Mouse (Mus musculus) cerebellum, postnatal 10 days (tissue): ENCODE data around the gene Plac1.

ENCODE experiments used
- DNase-seq, 2 experiments: peaks; one replicate each; pipeline ENCODE4 v3.0.0; 2021; ENCODE audit warnings: mixed read lengths in 2 of 2

Plac1 gene

DNA sequence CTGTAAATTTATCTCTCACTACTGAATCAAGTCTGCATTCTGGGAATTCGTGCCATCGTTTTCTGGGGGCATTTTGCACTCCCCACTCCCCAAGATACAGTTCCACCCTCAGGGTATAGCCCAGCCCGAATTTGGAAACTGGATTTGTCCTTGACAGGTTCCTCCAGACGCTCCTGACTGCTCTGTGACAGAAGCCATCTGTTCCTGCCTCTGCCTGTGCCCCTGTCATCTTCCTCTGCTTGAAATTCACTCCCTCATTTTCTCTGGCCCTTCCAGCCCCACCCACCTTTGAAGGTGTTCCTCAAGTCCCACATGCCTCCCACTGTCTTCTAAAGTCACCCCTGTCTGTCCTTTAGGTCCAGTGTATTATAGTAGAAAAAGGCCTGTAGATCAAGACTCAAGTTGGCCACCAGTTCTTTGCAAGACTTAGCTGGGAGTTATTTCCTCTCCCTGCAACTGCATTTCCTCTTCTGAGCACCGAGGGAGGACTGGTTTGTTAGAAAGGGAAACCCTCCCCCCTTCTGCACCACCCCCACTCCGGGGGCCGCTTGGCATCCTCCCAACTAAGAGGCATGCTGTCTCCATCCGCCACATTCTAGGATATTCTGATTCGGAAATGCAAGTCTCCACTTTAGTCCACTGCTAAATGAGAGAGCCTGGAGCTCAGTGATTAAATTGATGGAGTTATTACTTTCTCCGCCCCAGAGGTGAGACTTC is 194.6 kb downstream of the Plac1 start:
- DNase-seq: peak; percentile 20 to 29

DNA sequence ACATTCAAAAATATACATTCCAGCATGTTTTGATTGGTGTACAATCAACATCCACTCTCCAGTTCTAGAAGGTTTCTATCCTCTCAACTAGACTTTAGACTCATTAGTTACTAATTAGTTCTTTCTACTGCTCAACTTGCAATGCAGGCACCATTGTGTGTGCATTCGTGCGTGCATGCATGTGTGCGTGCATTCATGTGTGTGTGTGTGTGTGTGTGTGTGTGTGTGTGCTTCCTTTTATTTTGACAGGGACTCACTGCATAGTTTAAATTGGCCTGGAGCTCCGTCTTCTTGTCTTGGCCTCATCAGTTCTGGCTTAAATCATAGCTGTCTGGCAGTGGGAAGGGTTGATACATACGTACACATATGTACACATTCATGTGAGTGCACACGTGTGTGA is 198.9 kb downstream of the Plac1 start:
- no peak for DNase-seq

DNA sequence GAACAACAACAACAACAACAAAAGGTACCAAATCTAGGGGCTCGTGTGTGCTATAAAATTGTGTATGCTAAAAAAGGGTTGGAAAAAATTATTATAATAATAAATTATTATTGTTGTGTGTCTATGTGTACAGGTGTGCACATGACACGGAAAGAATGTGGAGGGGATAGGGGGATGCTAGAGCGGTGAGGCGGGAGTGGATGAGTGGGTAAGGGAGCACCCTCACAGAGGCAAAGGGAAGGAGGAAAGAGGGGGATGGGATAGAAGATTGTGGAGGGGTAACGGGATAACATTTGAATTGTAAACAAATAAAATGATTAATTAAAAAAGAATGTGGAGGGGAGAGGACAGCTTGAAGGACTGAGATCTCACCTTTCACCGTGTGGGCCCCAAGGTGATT is 199.8 kb downstream of the Plac1 start:
- DNase-seq: no peak

DNA sequence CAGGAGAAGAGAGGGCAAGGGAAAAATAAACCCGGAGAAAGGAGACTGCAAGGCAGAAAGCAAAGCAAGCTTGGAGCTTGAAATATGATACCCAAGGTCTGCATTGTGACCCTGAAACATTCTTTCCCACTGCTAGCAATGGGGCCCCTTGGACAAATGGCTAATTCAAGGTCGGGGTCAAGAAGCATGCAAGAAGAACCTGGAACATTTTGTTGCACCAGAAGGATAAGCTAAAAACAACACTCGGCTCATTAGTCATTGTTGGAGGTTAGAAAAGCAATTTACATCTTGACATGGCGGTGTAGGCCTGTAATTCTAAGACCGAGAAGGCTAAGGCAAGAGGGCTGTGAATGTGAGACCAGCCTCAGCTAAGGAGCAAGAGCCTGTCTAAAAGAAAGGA is 200.3 kb downstream of the Plac1 start:
- no peak for DNase-seq

DNA sequence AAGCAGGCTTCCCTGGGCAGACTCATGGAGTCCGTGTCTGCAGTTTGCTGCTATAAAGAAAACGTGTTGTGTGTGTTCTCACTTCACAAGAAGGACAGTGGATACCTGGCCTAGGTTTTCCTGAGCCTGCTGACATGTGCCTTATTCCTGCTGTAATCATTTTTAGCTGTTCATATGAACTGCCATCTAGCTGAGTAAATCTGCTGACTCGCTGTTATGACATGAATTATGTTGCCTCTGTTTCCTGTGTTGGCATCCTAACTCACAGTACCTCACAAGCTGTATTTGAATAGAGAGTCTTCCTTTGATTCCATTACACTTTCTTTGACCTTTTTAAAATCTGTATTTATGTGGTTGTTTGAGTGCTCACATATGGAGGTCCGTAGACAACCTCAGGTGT is 201.7 kb downstream of the Plac1 start:
- DNase-seq: no peak

DNA sequence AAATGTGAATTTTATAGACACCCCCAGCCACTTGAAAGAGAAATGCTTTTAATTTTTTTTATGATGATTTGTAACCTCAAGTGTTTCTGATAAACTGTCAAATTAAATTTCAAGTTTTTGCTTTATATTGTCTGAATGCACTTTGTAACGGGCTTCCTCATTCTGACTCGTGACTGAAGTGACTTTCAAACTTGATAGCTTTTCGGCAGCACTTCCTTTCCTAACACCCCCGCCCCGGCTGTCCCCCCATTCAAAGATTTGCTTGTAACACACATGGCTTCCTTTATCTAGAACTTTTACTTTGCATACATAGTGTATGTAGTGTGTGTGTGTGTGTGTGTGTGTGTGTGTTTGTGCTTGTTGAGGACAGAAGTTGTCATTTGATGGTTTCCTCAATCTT is 210.4 kb downstream of the Plac1 start:
- DNase-seq: no peak

GRCm38 (mm10) chrX:53025471-53026223 is 214.3 kb downstream of the Plac1 start:
- no peak for DNase-seq

- DNase-seq: peak in 1 of 2 experiments; percentile 15
These were observed 215.6 kb downstream of the Plac1 start for GRCm38 (mm10) chrX:53024268-53024667.

DNA sequence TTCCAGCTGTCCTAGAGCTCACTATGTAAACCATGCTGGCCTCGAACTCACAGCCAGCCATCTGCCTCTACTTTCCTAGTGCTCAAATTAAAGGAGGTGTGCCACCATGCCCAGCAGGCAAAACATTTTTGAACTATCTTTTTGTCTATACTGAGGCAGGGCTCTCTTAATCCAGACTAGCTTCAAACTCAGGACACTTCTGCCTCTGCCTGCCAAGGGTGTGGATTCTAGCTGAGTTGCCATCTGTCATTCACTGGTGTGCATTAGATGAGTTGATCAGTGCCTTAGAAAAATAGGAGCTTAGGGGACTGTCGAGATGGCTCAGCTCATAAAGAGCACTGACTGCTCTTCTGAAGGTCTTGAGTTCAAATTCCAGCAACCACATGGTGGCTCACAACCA is 216.9 kb downstream of the Plac1 start:
- peak; percentile 47 to 69 for DNase-seq
